Mouse (Mus musculus) megakaryocyte progenitor cell, adult 5-6 weeks (primary cell): ENCODE results near the gene Fam155a. TPM values are rescaled to one million over a fixed set of nuclear protein-coding genes. Genes with fewer than 3 reads are reported as not detected.
"Not testable (repeated sequence)": the region's sequence is repeated elsewhere in the genome, so short reads cannot be mapped to it uniquely, and the experiment has no call there.

ENCODE experiments used
- ATAC-seq: replicated peaks from 2 replicates; pipeline ENCODE4 v1.8.0; 2016; ENCODE audit warnings: mild to moderate bottlenecking, moderate TSS enrichment, inconsistent platforms; ENCODE audit not compliant: poor library complexity
- total RNA-seq, 2 experiments: library from RNA; stranded (forward) in 1 of 2; stranded (reverse) in 1 of 2; fragments of 157-497, 149-512 nt in 1 of 2; fragments of 200-1000 nt in 1 of 2; gene quantifications; 2 replicates each; pipeline versions ENCODE4 v1.2.3 to v1.2.4; 2015 to 2017

The Fam155a gene
- total RNA-seq (2015) (not detected in 2 replicates), total RNA-seq (2017) (not detected in 2 replicates)

DNA sequence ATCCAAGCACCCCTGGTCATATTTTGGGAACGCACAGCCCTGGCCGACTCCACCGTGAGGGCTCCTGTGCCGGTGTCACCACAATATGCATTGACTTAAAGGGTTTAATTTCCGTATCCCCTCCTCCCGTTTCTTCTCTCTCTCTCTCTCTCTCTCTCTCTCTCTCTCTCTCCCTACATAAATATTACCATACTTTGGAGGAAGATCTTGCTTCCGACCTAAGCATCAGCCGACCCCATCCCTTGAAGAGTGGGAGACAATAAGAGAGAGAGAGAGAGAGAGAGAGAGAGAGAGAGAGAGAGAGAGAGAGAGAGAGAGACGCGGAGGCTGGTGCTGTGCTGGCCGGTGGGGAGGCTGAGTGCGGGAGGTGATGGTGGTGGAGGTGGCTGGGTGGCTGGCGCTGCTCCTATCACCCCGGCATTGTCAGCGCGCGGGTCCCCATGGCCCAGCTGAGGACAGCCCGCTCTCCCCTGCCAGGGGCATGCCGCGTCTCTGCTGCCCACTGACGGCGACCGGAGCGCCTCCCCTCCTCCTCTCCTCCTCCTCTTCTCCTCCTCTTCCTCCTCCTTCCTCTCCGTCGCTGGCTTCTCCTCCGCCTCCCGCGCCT, at the start of gene Fam155a:
Fam155a (minus strand) TSS at position 163 of the 607 bp plus-strand sequence.
- ATAC-seq: no peak

DNA sequence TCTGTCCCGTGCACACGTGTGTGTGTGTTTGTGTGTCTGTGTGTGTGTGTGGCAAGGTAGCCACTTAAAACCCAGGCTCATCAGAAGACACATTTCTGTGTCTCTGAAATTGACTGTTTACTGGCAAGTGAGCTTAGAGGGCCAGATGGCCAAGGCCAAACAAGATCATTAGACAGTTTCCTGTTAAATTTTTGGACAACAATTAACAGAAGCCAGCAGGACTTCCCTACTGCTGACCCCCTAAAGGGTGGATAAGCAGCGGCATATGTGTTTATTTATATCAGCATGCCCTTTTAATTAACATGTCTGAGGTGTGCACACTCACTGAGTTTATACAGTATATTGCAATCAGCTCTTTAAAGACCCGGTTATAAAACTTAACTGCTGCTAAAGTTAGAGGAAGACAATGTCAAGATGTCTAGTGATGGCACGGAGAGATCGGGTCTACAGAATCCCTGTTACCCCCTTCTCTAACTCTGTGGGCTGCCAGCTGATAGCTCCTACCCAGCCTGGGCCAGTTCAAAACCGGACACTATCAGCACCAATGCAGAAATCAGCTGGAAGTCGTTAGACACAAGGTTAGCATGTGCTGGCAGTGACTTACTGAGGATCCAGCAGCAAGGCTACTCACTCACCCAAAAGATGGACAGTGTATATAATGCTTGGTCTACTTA, 42.4 kb upstream of the Fam155a start:
- no peak for ATAC-seq

DNA sequence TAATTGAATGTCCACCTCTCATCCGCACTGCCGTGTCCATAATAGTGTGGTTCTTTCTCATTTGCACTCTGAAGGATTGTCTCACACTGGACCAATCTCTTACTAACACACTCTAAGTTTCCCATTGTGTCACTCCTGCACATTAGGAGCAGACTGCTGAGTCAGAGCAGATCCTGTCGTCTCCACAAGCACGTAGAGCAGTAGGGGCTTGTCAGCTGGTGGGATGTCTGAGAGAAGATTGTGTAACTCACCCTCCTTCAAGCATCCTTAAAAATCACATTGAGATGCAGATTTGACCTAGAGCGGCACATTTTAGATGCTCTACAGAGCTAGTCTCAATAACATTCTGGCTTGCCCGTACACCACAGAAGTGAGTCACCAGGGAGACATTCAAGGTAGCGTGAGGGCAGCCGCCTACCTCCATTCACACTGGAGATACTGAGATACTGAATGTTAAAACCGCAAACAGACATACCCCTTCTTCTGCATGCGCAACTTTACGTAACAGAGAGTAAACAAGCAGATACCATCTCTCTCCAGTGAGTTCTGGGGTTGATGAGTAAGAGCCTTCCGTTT, 40.1 kb upstream of the Fam155a start:
- ATAC-seq: no peak

DNA sequence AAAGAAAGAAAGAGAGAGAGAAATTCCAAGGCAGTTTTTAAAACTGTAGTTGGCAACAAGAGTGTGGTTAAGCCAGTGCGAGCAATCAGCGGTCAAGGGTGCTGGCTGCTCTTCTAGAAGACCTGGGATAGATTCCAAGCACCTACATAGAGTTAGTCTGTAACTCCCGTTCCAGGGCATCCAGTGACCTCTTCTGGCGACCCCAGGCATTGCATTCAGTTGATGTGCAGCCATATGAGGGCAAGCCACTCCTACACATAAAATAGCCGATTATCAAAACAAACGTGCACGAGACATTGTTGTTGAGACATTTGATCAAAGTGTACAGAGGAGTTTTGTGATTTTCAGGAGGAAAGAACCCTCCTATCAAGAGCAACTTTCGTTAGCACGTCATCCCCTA, 37.6 kb upstream of the Fam155a start:
- no peak for ATAC-seq

DNA sequence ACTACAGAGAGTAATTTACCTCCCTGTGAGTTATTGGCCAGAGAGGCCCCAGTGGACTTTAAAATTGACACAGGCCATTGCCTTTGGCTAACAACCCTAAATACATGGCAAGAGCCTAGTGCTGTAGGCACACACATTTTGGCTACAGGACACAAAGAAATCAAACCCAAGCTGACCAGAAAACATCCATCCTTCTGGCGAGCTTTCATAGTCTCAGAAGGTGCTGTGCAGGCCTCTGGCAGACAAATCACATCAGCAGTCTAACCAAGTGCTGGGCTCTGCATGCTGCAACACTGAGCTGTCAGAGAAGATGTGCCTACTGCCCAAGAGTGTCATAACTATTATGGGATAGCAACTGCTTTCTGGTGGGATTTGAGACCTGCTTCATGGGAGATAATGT, 34.7 kb upstream of the Fam155a start:
- ATAC-seq: no peak

DNA sequence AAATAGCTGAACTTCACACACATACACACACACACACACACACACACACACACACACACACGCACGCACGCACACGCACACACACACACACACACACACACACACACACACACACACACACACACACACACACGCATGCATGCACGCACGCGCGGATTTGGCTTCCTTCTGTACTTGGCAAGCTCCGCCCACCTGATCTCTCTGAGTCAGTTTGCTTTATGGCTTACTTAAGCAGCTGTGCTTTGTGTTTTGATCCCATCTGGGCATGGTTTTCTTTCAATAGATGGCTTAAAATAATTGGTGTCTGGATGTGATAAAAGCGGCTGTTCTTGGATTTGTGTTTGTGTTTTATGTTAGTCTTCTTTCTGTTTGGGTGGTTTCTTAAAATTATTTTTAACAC, 29.4 kb upstream of the Fam155a start:
- ATAC-seq: not testable (repeated sequence)

DNA sequence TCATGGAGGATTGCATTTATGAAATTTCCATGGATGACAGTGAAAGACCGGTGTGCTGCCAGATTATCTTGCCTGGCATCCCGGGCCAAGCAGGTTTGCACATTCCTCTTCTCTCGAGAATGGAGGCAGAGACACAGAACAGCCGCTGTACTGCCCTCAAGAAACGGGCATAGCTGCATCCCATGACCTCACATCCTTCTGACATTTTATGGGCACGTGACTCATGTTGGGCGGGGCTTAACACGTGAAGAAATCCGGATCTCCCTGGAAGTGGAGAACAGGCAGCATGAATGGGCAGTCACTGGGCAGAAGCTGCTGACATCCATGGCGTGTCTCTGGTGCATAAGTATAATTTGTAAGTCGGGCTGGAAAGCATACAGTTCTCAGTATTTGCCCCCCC, 29.0 kb upstream of the Fam155a start:
- no peak for ATAC-seq

DNA sequence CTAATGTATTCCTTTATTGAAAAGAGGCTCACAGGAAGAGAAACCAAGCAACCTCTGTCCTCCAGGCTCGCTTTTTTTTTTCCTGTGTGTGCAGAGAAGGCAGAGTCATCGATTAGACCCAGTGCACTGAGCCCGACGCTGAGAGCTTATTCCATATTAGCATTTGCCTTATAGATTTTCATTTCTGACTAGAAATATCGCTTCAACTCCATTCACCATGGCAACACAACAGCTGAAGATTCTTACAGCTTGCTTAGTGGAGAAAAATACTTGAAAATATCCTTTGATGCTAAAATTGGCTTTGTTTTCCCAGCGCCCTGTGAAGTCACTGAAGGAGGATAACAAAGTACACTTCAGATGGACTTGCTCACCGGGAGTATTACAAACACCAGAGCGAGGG, 26.6 kb upstream of the Fam155a start:
- ATAC-seq: no peak

DNA sequence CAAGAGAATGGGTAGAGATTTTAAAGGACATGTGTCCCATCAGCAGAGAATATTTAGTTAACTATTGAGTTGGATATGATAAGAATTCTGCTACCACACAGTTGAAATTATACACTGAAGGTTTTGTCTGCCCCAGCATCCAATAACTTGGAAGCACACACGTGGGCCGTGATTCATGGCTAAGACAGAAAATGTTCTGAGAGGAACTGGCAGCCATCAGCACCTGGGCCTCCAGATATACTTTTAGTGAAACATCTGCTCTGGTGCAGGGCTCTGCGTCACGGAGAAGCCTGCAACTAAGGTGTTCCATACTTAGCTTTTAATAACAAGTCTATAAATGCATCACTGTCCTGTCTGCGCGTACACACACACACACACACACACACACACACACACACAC, 24.8 kb upstream of the Fam155a start:
- ATAC-seq: no peak

DNA sequence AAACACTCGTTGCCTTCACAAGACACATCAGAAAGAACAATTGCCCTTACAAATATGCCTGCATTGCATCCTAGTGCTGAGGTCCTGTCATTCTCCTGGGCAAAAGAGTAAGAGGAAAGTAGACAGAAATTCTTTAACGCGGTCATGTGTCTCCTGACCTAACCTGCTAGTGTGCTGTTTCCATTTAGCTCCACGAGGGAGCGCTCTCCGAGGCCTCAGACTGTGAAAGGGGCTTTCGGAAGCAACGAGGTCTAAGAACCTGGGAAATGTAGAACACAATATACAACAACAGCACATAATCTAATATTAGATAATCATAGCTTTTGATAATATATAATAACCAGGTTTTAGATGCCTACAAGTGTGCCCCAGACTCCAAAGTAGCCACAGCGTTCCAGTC, 22.4 kb upstream of the Fam155a start:
- no peak for ATAC-seq

DNA sequence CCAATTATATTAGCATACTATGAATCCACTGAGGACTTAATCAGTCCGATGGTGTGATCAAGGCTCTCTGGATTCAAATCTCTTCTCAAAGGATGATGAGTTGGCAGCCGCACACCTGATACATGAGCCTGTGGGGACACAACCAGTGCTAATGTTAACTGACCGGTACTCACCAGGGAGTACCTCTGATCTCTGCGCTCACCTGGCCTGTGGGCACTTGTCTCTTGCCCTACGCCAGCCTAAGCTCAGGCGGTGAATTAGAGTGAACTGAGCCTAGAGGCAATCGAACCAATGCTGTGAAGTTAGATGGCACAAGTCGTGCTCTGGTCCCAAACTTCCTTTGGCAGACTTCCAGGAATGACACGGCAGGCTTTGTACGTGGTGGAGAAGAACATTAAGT, 9.4 kb upstream of the Fam155a start:
- no peak for ATAC-seq

DNA sequence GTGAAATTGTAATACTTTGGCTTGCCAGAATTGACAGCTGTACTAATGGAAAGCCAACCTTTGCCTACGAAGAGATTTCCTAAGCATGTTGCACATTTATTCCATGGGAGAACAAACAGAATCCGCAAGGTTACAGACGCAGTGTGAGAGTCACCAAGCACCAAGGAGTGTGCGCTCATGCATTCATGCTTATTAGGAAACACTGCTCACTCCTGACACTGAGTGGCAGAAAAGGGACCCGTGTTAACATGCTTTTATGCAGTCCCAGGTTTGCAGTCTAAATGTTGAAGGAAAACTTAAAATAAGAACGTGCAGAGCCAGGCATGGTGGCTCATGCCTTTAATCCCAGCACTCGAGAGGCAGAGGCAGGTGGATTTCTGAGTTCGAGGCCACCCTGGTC, 7.2 kb upstream of the Fam155a start:
- ATAC-seq: no peak

DNA sequence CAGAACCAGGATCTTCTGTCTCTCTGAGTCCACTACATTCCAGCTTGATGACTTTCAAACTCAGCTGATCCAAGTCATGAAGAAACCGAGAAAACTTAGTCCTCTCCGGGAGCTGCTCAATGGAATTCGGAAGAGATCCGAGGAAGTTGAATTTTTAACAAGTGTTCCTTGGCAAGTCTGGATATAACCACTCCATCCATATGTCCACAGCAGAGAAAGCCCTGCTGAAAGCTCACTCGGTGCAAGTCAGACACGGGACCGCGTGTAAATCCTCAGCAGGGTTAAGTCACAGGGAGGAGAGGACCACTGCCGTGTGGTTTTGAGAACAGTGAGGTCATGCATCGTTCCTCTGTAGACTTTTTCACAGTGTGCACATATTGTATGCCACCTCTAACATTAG, 5.9 kb upstream of the Fam155a start:
- no peak for ATAC-seq

DNA sequence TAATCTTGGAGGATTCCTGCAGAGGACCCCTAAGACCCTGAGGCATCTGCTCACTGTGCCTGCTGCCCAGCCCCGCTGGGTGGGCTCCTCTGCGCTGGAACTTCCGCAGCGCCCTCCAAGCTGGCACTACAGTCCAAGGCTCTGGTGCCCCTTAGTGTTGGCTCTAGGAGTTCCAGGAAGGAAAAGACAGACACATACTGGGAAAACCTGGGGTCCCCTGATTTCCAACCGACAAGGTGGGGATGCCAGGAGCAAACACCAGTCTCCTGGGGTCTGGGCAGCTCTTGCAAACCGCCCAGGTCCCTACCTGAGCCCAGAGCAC, 1.5 kb upstream of the Fam155a start:
- ATAC-seq: no peak

DNA sequence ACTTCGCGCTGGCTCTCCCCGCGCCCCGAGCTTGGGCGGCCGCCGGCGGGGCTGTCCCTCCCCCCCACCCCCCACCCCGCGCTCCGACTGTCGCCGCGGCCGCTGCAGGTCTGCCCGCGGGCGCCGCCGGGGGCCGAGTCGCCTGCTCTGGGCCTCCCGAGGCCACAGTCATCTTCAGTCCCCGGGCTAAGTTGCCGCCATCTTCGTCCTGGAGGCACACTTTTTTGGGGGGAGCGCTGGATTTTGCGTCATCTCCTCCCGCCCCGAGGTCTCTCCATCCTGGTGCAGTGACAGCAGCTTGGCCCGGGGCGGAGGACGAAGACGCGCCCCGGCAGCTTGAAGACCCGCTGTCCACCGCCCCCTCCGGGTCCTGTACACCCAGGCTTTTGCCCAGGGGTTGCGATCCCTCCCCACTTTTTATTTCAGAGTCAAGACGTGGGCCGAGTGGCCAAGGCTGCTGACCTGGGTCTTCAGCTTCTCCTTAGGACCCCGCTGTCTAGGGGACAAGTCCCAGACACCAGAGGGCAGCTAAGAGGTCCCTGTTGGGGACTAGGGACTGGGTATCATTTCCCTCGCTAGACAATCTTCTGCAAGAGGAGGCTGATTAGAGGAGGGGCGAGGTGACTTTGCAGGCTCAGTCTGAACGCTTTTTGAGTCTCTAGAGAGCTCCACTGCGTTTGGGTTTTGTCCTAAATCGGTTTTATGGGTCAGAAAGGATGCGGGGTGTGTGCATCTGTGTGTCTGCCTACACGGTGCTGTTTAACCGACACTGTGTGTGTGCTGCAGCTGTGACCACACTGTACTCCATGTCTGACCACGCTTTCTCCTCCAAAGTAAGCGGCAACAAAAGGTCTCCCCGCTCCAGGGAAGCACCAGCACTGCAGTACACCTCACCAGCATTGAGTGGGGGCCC, 901 bp upstream of the Fam155a start:
- no peak for ATAC-seq

DNA sequence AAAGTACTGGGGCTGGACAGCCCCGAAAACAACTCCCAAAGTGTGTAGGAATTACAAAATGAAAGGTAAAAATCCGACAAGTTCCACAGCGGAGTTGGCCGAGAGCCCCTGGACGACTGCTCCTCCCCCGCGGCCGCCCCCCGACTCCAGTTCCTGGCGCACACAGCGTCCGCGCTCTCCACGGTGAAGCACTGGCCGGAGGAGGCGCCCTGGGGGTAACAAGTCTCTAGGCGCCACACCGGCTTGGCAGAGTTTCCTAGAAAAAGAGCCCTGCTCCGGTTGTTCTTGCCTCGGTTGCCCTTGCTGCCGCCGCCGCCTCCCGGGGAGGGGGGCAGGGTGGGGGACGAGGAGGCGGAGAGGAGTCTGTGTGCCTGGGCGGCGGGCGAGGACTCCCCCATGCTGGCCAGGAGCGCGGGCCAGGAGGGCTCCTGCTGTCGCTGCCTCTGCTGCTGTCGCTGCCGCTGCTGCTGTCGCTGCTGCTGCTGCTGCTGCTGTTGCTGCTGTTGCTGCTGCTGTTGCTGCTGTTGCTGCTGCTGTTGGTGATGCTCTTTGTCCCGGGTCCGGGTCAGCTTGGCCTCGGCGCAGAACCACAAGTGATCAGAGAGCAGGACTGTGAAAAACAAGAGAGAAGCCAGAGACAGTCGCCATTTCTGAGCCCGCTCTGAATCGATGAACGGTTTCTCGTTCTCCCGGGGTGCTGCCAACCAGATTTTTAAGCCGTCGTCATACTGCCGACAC, 531 bp downstream of the Fam155a start:
- ATAC-seq: no peak

DNA sequence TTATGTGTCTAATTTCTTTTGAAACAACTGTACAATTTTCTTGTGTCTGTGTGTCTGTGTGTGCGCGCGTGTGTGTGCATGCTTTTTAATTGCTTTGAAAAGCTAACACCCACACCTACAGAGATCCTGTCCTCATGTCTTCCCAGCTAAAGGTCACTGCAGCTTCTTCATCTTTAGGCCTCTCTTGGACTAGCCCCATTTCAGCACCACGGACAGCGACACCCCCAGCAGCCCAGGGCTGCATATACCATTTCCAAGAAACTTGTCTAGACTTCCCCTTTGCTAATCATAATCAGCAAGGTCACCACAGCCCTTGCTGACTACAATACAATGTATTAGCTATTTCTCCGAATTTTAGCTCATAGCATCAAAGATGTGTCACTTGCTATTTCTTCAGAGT, 1.9 kb downstream of the Fam155a start:
- ATAC-seq: peak; percentile 70

DNA sequence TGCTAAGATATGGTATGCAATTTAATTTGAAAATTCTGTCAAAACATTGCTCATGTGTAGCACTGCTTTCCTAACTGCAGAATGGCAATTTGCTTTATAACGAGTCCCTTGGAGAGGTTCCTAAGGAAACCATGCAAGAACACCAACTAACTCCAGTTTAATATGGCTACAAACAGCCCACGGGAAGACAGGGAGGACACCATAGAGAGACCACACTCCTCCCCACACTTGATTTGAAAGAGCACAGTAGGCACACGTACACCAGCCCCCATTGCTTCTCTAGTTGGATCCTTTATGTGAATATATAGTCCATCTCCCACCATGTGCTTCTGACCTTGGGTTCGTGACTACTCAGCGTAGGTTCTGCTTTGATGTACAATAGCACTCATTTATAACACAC, 35.8 kb downstream of the Fam155a start:
- no peak for ATAC-seq

DNA sequence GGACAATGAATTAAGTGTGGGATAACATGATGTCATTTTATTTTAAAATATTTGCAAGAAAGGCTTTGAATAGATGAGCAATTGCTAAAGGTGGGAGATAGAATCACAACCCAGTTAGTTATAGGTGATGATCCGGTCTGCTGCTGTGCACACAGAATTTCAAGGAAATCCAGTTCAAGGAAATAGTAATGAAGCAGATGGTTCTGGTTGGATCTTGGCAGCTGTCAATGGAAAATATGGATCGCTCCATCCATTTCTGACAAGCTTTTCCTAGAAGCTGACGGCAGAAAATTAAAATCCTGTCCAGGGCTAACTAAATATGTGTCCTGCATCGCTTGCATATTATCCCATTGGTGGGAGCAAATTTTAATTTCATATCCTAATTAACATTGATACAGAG, 61.2 kb downstream of the Fam155a start:
- no peak for ATAC-seq

DNA sequence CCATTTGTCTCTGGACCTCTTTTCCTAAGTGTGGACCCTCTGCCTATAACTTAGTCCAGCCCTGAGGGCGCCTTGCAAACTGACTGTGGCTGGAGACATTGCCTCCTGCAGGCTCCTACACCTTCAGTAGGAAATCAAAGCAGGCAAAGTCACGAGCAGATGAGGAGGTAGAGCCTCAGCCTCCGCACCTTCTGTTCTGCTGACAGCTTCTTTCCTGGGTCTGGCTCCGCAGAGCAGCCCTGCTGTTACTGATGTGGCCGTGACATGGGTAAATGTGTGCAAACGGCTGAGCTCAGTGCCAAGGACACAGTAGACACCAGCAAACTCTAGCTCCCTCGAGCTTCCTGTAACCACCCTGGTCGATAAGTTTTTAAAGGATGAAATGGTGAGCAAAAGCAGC, 63.5 kb downstream of the Fam155a start:
- ATAC-seq: no peak

DNA sequence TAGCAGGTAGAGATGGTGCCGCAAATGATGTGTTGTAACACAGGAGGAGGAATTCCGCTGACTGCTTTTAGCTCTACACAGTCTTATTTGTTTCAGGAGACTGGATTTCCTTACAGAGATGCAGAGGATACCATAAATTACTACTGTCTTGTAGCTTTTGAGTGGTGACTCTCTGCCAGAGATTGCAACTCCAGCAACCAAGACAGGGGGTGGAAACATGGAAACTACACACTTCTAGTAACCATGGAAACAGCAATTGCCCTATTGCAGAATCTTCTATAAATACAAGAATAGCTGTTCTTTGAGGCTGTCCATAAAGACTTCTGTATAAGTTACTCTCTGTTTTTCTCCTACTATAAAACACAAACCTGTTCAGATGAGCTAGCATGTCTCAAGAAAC, 76.2 kb downstream of the Fam155a start:
- ATAC-seq: no peak
